Comparison of ENCODE assay signal across 8 mouse cellular contexts in genomic region chr4:59548560-59549174, GRCm38 (mm10). TPM values are rescaled to one million over a fixed set of nuclear protein-coding genes. Genes with fewer than 3 reads are reported as not detected.
DNase-seq lines count a peak whose midpoint lies in the region; ATAC-seq and TF ChIP-seq lines count a peak whose summit lies in the region.

No protein-coding gene starts in this region.

- TF ChIP-seq CTCF in E14TG2a.4 (conservative IDR thresholded peaks at IDR 0.05; ENCODE audit: low read length) = no peak

- no peaks in the 10 kb centered on the region for H3K9me3 ChIP-seq in E14TG2a.4 (ENCODE audit: low read length)
- no peaks in the 10 kb centered on the region for H3K9me3 ChIP-seq in forebrain, embryonic 10.5 days
- no peaks in the 10 kb centered on the region for H3K9me3 ChIP-seq in heart, embryonic 15.5 days (replicated peaks)
- no peaks in the 10 kb centered on the region for H3K9me3 ChIP-seq in liver, embryonic 15.5 days (replicated peaks)
- H3K9me3 ChIP-seq in neural tube, embryonic 12.5 days = no peaks in the 10 kb centered on the region

- no peaks in the 10 kb centered on the region for H3K36me3 ChIP-seq in E14TG2a.4 (ENCODE audit: insufficient read depth, low read length)
- no peaks in the 10 kb centered on the region for H3K36me3 ChIP-seq in forebrain, embryonic 10.5 days (replicated peaks)
- H3K36me3 ChIP-seq in heart, embryonic 15.5 days = no peaks in the 10 kb centered on the region
- H3K36me3 ChIP-seq in liver, embryonic 15.5 days (replicated peaks) = no peaks in the 10 kb centered on the region
- H3K36me3 ChIP-seq in neural tube, embryonic 12.5 days = no peaks in the 10 kb centered on the region

- DNase-seq in brain, embryonic 18.5 days (ENCODE audit: low read depth, low spot score) = peak; percentile 28
- DNase-seq in forebrain, embryonic 10.5 days (ENCODE audit: extremely low spot score, low spot score) = peak; percentile 60
- DNase-seq in kidney, postnatal 14 days = peak; percentile 84
- peak; percentile 76 for DNase-seq in testis, postnatal 14 days (ENCODE audit: low spot score)

- H3K27ac ChIP-seq in forebrain, embryonic 10.5 days = peak overlapping the region; percentile 92
- peak overlapping the region; percentile 91 for H3K27ac ChIP-seq in heart, embryonic 15.5 days
- peak overlapping the region; percentile 100 for H3K27ac ChIP-seq in liver, embryonic 15.5 days (replicated peaks)
- peak overlapping the region; percentile 82 for H3K27ac ChIP-seq in neural tube, embryonic 12.5 days

- H3K4me1 ChIP-seq in E14TG2a.4 (replicated peaks; ENCODE audit: low read depth, low read length) = peaks cover 21% of the 10 kb centered on the region
- peaks cover 26% of the 10 kb centered on the region for H3K4me1 ChIP-seq in forebrain, embryonic 10.5 days
- peaks cover 16% of the 10 kb centered on the region for H3K4me1 ChIP-seq in heart, embryonic 15.5 days (replicated peaks)
- peaks cover 52% of the 10 kb centered on the region for H3K4me1 ChIP-seq in liver, embryonic 15.5 days (replicated peaks)
- H3K4me1 ChIP-seq in neural tube, embryonic 12.5 days = peaks cover 10% of the 10 kb centered on the region; the same call in 1 of the 2 replicates

- peak overlapping the region; percentile 93 for H3K4me2 ChIP-seq in heart, embryonic 15.5 days
- H3K4me2 ChIP-seq in liver, embryonic 15.5 days = peak overlapping the region; percentile 96
- H3K4me2 ChIP-seq in neural tube, embryonic 12.5 days (replicated peaks) = peak overlapping the region; percentile 72

- ATAC-seq in heart, embryonic 15.5 days (replicated peaks; ENCODE audit: insufficient number of reproducible peaks, insufficient read depth, low FRiP score, low read depth) = peak; percentile 81
- ATAC-seq in liver, embryonic 15.5 days (ENCODE audit: insufficient read depth) = peak; percentile 76
- peak; percentile 80 for ATAC-seq in neural tube, embryonic 12.5 days (ENCODE audit: low FRiP score, low read depth)

- under 1% methylated on average over 82 of the region's 83 CpGs for WGBS in forebrain, embryonic 10.5 days
- WGBS in heart, embryonic 15.5 days = under 1% methylated on average over 83 of the region's 83 CpGs
- under 1% methylated on average over 70 of the region's 83 CpGs for WGBS in liver, embryonic 15.5 days (ENCODE audit: insufficient replicate concordance)
- 1% methylated on average over 81 of the region's 83 CpGs for WGBS in neural tube, embryonic 12.5 days

- peak overlapping the region; percentile 81 for H3K9ac ChIP-seq in heart, embryonic 15.5 days
- H3K9ac ChIP-seq in liver, embryonic 15.5 days = peak overlapping the region; percentile 100
- peak overlapping the region; percentile 90 for H3K9ac ChIP-seq in neural tube, embryonic 12.5 days

- H3K4me3 ChIP-seq in E14TG2a.4 (replicated peaks; ENCODE audit: low read length) = peak overlapping the region; percentile 94
- H3K4me3 ChIP-seq in forebrain, embryonic 10.5 days = peak overlapping the region; percentile 81
- peak overlapping the region; percentile 74 for H3K4me3 ChIP-seq in heart, embryonic 15.5 days
- peak overlapping the region; percentile 99 for H3K4me3 ChIP-seq in liver, embryonic 15.5 days (replicated peaks)
- H3K4me3 ChIP-seq in neural tube, embryonic 12.5 days = peak overlapping the region; percentile 87

- H3K27me3 ChIP-seq in E14TG2a.4 (ENCODE audit: insufficient read depth, low read length) = peaks cover 7% of the 10 kb centered on the region
- H3K27me3 ChIP-seq in forebrain, embryonic 10.5 days (ENCODE audit: poor library complexity, severe bottlenecking) = peaks cover 21% of the 10 kb centered on the region
- H3K27me3 ChIP-seq in heart, embryonic 15.5 days = no peaks in the 10 kb centered on the region
- no peaks in the 10 kb centered on the region for H3K27me3 ChIP-seq in liver, embryonic 15.5 days
- H3K27me3 ChIP-seq in neural tube, embryonic 12.5 days (replicated peaks) = no peaks in the 10 kb centered on the region

RNA-seq across cellular contexts. Expression of gene Ptbp3, which starts 0.5 kb away (rescaled TPM):
- polyA plus RNA-seq in forebrain, embryonic 10.5 days (2016; fragmentation: Nextera tagmentation; extraction: Ambion mirVana) = 24.8 and 26.9 TPM in 2 replicates
- 24.0 and 32.8 TPM in 2 replicates for polyA plus RNA-seq in heart, embryonic 15.5 days (2015; fragmentation: Nextera tagmentation; extraction: Ambion mirVana)
- polyA plus RNA-seq in liver, embryonic 15.5 days (2015; fragmentation: Nextera tagmentation; extraction: Ambion mirVana) = 50.5 and 60.6 TPM in 2 replicates
- 30.6 and 35.2 TPM in 2 replicates for polyA plus RNA-seq in neural tube, embryonic 12.5 days (2016; fragmentation: Nextera tagmentation; extraction: Ambion mirVana)

RNA-seq across cellular contexts. Expression of gene Hsdl2, which starts 32.7 kb away (rescaled TPM):
- polyA plus RNA-seq in forebrain, embryonic 10.5 days (2016; fragmentation: Nextera tagmentation; extraction: Ambion mirVana) = 18.6 and 18.8 TPM in 2 replicates
- polyA plus RNA-seq in heart, embryonic 15.5 days (2015; fragmentation: Nextera tagmentation; extraction: Ambion mirVana) = 59.5 and 70.1 TPM in 2 replicates
- polyA plus RNA-seq in liver, embryonic 15.5 days (2015; fragmentation: Nextera tagmentation; extraction: Ambion mirVana) = 19.2 and 19.6 TPM in 2 replicates
- polyA plus RNA-seq in neural tube, embryonic 12.5 days (2016; fragmentation: Nextera tagmentation; extraction: Ambion mirVana) = 43.2 and 45.4 TPM in 2 replicates

Comparison
In these comparisons a context has a peak if more than half of its experiments do, and no peak if none do; other contexts are left out.
1. Peak in every context shown above with its lines: DNase-seq, ATAC-seq, H3K4me3 ChIP-seq and H3K27ac ChIP-seq.
2. DNase-seq: peak in every context shown above with its lines; median percentile 84 in kidney, postnatal 14 days; 76 in testis, postnatal 14 days; 60 in forebrain, embryonic 10.5 days; 28 in brain, embryonic 18.5 days.